Mouse (Mus musculus) bone marrow macrophage, adult 2 months (primary cell): Measurements from ENCODE around the gene Wee2.

Source experiments
- CTCF ChIP-seq: IDR thresholded peaks from 2 replicates; pipeline ENCODE4 v1.5.1; 2012; ENCODE audit warnings: low read depth, mild to moderate bottlenecking, low read length, moderate library complexity
- POLR2A ChIP-seq: IDR thresholded peaks from 2 replicates; pipeline ENCODE4 v1.6.1; 2012; ENCODE audit warnings: mild to moderate bottlenecking, low read depth, low read length, borderline replicate concordance

DNA sequence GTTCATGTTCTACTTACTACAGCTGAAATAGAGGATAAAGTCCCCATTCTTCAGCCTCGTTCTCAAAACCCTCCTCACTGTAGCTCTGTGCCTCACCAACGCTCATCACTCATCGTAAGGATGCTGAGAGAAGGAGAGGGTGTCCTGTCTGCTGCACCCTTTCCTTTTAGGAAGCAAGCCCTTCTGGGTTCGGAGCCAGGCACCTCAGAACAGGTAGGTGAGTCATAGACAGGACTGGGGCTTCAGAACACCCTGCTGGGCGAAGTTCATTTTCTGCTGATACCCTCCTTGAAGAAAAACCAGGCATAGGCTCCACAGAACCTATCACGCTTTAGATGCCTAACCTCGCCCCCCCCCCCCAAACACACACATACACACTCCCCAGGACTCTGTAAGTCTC lies 11.4 kb upstream of the Wee2 start:
- TF ChIP-seq CTCF (no peak), POLR2A (no peak)
